Mouse (Mus musculus) monocyte, adult 5-6 weeks (primary cell): ENCODE measurements around the gene Pars2. TPM values are rescaled to one million over a fixed set of nuclear protein-coding genes. Genes with fewer than 3 reads are reported as not detected.

ENCODE experiments used
- ATAC-seq: fragments of 153-309, 156-312 bp; replicated peaks from 2 replicates; pipeline ENCODE4 v1.8.0; 2017; ENCODE audit warnings: mild to moderate bottlenecking; ENCODE audit not compliant: low TSS enrichment, insufficient number of reproducible peaks, severe bottlenecking, poor library complexity, low FRiP score
- total RNA-seq: library from RNA; stranded (forward); fragments of 200-1000, 200-491, 200-594 nt; gene quantifications from 3 replicates; pipeline ENCODE4 v1.2.3, GENCODE M21; 2017

Gene Pars2
- total RNA-seq, 1 experiment from 2014 or later, result 4.0 TPM

DNA sequence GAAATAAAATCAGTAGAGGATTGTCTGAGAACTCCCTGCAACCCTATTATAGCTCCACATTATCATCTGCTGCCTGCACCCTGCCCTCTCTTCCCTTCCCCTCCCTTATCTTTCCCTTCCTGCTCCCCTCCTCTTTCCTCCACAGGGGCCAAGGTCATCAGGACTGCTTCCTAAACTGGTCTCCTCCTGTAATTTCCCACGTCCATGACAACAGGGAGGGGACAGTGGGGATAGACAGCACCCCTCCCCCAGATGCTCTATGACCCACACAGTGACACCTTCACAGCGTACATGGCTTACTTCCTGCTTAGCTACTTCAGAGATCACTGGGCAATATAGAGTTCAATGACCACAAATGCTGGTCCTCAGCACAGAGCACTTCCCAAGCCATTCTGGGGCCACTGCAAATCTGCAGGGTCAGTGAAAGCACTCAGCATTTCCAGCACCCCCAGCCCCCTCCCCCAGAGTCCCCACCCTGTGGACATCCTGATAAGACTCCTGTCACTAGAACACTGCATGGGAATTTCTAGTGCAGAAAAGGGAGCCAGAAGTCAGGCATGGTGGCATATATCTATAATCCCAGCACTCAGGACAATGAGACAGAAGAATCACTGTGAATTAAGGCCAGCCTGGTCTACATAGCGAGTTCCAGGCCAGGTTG lies 37.9 kb downstream of the Pars2 start:
- no peak for ATAC-seq

DNA sequence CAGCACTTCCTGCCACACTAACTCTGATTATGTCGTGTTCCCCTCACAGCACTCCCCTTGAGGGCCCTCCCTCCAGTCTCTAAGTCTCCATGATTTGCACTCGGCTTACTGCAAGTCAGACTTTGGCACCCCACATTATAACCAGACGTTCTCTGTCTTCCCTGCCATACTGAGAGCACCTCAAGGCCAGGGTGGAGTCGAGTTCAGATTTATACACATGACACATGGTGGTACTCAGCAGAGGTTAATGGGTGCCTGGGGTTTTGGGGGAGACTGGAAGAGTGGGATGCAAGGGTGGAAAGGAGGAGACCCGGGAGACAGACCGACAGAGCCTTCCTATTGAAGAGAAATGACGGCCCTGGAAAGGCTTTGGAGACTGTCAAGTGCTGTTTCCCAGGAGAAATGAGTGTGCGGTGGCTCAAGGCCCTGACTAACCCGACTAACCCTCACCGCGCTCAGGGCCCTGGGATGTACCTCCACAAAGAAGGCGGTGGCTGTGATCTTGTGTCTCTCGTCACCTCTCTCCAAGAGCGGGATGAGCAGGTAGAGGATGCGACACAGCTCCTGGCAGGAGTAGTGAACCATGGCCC lies 43.1 kb downstream of the Pars2 start:
- no peak for ATAC-seq

DNA sequence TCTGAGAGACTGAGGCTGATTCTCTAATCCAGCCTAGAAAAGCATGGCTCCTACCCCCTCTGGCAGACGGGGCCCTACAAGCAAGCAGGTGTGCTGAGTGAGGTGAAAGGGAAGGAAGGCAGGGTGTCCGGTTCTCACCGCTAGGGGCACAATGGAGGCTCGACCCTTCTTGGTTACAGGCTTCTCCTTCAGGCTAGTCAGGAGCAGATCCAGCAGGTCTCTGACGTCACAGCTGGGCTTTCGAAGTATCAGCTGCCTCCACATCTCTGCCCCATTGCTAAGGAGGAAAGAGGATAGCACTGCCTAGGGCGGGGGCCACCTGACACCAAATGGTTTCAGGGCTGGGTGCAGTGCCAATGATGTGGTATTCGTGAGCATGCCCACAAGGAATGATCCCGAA lies 49.1 kb downstream of the Pars2 start:
- ATAC-seq, result no peak

GRCm38 (mm10) chr4:106700798-106701197 lies 49.9 kb downstream of the Pars2 start:
- ATAC-seq, result no peak

DNA sequence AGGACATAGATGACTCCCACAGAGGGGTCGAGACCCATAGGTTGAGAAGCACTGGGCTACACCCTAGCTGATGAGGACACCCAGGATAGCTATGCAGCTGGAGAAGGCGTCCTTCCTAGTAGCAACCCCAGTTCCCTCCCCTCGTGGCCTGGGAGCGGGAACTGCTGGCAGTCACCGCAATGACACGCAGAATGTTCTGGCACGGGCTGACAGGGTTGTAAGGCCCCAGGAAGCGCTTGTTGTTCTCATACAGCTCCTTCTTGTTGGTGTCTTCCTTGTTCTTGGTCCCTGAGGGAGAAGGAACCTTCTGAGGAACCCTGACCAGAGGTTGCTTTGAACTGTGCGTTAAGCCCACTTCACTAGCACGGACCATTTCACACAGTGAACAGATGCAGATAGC lies 53.1 kb downstream of the Pars2 start:
- no peak for ATAC-seq

DNA sequence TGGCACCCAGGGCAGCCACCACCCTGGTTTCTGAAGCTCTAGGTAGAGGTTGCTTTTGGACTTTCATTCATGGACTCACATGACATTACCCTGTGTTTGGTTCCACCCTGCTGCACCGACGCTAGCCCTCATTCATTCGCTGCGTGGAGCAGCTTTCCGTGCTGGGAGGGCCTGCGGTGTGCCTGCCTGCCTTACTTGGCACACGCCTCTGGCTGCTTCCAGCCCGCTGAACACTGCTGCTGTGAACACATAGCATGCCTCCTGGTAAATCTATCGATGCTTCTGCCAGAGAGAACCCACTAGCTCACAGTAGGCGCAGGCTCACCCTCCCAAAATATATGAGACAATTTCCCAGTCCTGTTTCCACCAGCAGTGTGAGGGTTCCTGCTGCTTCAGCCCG lies 53.5 kb downstream of the Pars2 start:
- no peak for ATAC-seq

Other genes starting within 250 kb of the Pars2 start
- gene Pcsk9, start 186.7 kb upstream of the Pars2 start, total RNA-seq, result not detected in 3 replicates
- gene Bsnd, start 158.8 kb upstream of the Pars2 start, total RNA-seq, result not detected in 3 replicates
- gene Dhcr24, start 90.0 kb upstream of the Pars2 start, total RNA-seq, result 2.5 to 7.5 TPM (median 3.2 TPM) in 3 replicates
- gene Lexm, start 33.8 kb upstream of the Pars2 start, total RNA-seq, result not detected in 3 replicates
- gene Ttc22, start 28.6 kb upstream of the Pars2 start, total RNA-seq, result not detected in 3 replicates
- gene Ttc4, start 27.9 kb downstream of the Pars2 start, total RNA-seq, result 23.8 to 36.1 TPM (median 24.6 TPM) in 3 replicates
- gene Mroh7, start 79.9 kb downstream of the Pars2 start, total RNA-seq, result not detected in 3 replicates
- not detected in 3 replicates for gene Fam151a, start 82.8 kb downstream of the Pars2 start, total RNA-seq
- 6.8 to 11.0 TPM (median 8.8 TPM) in 3 replicates for gene Acot11, start 153.9 kb downstream of the Pars2 start, total RNA-seq